Mouse (Mus musculus) ZHBTc4 (cell line): ENCODE measurements around the gene Map3k5.

Experiments used
- DNase-seq: peaks from one replicate; pipeline ENCODE4 v3.0.0-alpha.2; 2011; ENCODE audit warnings: low read depth, low spot score

Map3k5 gene

DNA sequence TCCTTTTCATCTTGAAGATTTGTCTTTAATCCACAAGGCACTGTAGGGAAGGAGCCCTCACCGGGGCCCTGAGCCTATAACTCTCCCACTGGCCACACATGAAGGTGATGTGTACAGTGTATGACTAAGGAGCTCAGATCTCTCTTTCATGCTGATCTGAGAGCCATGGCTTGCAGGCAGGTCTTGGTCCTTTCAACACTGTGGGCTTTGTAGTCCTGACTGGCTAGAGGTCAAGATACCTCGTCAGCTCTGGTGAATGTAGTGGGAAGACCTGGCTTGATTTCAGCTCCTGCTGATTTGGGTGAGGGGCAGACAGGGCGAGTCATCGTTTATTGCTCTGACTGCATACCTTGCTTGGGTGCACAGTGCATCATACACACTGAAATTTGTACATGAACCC is 171.3 kb downstream of the Map3k5 start:
- DNase-seq, result no peak

DNA sequence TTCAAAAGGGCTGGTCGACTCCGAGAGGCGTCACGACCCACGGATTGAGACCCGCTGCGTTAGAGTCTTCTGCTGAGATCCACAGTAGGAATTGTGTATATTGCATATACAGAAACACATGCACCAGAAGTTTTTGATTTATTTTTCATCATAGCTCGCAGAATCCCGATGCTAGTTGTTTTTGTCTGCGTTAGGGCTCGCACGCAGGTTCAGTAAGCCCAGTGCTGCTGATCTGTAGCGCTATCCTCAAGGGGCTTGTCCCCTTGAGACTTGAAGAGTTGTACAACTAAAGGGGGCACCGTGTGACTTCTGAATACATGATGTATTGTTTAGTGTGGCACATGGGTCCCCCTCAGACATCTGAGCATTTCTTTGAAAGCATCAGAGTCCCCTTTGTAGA is 172.8 kb downstream of the Map3k5 start:
- no peak for DNase-seq

DNA sequence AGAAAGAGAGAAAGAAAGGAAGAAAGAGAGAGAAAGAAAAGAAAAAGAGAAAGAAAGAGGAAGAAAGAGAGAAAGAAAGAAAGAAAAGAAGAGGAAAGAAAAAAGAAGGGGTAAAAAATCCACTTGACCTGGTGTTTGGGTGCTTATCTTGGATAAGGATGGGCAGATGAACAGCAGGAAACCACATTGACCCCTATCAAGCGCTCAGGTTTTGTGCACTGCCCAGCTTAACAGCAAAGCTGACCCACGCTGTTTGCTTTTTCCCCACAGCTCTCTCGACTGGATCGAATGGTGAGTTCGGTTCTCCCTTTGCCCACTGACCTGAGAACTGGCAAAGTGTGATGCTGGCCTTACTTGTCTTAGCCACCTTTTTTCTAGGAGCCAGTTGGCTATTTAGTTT is 177.2 kb downstream of the Map3k5 start:
- no peak for DNase-seq

DNA sequence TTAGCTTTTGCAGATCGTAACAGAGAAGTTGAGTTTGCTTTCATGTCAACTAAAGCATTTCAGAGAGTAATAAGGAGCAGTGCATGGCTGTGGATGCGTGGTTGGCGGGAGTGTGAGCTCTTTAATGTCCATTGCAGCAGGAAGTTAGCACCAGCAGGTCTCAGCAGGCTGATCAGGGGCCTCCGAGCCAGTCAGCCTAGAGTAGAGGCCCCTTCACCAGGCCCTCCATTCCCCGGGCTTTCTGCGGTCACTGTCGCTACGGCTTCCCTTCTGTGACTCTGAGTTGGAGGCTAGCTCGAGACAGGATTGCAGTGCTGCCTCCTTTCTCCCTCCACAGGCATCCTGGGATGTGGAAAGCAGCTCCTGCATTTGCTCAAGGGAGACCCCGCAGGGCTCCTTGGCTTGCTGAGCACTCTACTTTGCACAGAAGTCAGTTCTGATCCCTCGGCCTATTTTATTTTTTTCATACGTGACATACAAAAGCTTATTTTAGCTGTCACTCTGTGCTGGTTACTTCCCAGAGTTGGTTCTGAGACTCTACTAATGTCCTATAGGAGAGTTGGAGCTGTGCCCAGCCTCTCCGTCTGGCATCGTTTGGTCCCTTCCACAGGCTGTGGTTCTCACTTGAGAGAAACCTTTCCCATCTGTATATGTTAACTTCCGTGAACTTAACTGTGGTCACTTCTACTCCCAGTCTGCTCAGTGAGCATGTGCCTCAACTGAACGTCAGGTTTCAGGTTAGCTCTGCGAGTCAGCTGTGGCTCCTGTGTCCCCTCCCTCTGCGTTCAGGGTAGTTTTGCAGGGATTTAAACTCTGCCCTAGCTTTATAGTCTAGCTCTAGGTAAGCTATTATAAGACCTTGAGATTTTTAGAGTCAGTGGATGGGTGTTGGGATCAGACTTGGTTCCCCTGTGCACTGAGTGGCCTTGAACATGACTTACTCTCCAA is 178.0 kb downstream of the Map3k5 start:
- DNase-seq, result no peak

DNA sequence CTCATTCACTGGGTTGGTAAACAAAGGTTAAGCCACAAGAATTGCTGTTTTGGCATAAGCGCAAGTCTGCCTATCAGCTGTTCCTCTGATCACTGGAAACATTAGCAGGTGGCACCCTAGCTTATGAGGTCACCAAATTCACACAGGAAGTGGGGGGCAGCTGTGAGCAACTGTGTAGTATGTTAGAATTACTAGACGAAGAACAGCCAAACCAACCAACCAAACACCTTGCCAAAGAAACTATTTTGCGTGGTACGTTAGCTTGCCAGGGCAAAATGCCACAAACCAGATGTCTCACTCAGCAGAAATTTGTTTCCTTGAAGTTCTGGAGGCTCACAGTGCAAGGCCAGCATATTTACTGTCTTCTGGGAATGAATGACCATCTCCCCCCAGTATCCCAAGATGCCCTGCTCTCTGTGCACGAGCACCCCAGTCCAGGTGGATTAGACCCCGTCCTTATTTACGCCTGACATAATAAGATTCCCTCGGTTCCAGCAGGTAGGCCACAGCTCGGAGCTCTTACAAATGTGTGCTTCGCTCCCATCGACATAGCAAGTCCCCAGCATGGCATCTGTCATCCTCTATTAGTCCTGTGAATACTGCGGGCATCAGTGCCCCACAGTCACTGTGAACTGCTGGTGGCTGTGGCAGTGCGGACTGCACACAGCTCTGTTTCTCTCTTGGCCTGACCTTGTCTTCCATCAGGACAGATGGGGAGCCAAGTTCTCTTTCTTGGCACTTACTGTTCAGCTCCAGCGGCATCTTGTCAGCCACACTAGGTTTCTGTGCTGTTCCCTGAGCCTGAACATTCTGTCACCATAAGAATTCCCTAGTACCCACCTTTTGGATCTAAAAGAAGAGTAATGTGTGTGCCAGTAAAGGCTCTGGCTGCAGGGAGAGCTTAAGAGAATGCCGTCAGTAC is 185.5 kb downstream of the Map3k5 start:
- no peak for DNase-seq

DNA sequence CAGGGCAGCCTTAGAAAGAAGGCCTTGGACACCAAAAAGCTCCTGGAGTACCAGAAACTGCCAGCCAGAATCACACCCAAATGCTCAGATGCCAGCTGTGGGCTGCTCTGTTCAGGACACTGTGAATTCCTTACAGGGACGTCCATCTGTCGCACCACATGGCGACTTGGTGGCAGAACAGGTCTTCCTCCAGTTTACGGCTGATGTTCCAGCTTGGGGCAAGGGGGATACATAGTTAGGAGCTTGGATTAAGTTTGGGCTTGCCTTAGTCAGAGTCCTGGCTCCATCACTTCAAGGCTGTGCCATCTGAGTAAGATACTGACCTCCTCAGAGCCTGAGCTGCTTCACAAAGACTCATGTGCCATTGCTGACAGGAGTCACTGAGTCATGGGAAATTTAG is 187.7 kb downstream of the Map3k5 start:
- no peak for DNase-seq

DNA sequence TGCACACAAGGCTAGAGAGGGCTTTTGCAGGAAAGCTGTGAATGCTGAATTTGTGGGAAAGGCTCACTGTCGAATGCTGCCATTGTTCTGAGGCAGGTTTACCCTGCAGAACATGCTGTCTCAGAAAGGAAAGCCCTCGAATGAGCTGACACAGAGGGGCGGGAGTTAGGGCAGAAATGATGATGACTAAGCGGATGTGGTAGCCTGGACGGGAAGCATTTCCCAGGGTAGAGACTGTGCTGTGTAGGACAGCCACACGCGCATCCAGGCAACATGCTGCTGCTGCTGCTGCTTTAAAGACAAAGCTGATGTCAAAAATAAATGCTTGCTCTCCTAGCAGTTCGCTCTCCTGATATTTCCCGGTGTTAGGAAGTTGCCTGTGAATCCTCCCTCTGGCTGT is 189.1 kb downstream of the Map3k5 start:
- peak; percentile 19 for DNase-seq

DNA sequence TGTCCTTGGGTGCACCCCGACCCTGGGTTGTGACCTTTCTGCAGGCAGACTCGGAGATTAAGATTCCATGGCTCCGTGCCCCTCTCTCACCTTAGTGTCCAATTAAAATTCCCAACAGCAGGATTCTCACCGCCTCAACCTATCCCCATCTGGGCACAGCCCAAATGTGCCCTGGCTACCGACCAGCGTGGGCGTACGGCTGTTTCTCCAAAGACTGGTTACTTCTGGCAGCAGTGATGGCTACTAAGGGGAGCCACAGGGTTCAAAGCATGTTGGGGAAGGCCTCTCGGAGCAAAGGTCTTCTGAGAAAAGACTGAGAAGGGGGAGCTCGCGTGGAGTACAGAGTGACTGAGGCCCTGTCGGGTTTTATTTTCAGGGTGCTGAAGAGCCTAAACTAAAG is 190.3 kb downstream of the Map3k5 start:
- DNase-seq, result peak; percentile 32

DNA sequence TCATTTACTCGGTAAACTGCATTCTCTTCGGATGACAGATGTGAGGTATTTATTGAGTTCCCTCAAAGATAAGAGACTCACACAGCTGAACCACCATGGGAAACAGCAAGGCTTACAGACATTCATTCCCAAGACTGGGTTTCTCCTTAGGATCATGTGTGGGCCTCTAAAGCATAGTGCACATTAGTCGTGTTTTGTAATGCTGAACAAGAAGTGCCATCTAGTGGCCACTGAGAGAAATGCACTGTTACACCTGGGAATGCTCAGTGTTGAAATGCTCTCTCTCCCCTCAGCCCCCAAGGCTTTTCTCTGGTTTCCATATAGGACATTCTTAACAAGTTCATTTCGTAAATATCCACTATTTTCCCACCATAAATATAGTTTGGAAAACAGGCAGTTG is 191.0 kb downstream of the Map3k5 start:
- peak; percentile 78 for DNase-seq

DNA sequence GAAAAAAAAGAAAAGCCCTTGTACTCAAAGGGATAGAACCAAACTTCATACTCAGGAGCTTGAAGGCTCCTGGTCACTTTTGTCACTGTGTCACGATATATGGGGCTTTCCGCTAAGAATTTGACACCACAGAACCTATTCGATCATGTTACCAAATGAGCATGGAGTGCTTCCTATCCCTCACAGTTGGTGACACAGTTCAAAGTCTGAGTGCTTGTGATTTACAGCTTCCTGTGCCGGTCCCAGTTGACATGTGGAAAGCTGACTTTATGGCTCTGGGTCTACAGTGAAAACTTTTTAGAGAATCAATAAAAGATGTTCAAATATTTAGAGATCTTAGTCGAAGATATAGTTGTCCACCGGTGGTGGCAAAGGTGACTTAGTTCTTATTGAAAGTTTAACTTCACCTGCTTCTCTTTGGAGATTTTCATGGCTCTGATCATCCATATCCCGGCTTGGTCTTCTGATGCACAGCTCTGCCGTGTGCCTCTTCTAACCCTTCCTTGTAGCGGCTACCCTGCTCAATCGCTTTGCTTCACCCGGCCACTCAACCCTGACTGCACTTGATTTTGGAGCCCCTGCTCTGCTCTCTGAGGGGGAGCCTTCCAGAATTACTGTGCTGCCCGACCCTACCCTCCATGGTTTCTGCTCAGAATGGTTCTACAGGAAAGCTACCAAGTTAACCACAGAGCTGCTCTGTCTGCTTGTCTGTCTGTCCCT is 198.8 kb downstream of the Map3k5 start:
- DNase-seq, result no peak

DNA sequence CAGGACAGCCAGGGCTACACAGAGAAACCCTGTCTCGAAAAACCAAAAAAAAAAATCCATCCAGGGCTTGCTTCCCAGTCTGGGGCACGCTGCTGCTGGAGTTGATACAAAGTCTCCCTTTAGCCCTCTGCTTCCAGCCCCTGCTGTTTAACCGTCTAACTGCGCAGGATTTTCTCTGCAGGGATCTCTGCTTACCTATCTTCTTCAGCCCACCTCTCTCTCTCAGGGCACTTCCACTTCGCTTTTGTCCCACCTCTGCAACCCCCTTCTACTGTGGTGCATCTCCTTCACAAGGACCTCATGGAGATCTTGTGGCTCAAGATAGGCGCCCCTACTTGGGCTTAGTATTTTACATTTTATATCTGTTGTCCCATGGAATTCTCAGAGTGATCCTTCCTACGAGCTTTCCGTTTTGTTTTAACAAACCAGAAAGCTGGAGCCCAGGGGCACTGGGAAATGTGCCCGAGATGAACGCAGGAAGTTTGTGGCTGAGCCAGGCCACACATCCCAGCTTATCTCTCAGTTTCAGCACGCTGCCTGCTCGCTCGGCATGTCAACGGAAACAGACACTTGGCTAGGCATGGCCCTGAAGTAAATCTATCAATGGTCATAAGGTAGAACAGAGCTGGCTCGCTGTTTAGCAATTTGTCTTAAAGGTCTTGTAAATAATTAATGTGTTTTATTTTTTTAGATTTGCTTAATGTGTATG is 201.2 kb downstream of the Map3k5 start:
- DNase-seq, result no peak

DNA sequence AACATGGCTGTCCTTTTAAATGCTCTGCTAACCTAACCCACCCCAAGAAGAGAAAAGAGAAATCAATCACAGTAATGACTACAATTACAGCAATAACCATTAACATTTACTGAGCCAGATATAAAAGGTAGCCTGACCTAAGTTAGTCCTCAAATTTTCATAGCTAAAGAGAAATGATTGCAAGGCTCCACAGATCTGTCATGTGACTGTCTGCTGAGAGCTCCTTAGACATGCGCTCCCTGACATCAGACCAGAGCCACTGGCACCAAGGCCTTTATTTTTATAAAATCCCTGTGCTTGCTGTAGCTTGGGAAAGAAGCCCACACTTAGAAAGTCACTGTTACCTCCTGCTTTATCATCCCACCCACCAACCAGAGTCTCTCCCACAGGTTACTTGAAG is 202.2 kb downstream of the Map3k5 start:
- no peak for DNase-seq

DNA sequence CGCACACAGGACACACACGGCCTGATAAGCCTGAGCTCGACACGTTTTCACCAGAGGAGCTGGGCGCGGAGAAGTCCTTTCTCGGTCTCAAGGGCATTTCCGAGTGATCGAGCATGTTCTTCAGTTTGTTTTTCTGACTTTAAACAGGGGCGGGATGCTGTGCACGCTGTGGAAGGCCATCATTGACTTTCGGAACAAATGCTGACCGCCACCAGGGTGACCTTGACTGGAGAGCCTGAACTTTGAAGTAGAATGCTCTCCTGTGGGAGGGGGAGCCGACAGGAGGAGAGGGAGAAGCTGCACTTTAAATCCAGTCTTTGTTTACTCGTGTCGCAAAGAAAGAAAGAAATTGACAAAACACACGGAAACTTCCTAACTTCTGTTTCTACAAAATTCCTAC is 207.1 kb downstream of the Map3k5 start:
- peak; percentile 72 for DNase-seq

DNA sequence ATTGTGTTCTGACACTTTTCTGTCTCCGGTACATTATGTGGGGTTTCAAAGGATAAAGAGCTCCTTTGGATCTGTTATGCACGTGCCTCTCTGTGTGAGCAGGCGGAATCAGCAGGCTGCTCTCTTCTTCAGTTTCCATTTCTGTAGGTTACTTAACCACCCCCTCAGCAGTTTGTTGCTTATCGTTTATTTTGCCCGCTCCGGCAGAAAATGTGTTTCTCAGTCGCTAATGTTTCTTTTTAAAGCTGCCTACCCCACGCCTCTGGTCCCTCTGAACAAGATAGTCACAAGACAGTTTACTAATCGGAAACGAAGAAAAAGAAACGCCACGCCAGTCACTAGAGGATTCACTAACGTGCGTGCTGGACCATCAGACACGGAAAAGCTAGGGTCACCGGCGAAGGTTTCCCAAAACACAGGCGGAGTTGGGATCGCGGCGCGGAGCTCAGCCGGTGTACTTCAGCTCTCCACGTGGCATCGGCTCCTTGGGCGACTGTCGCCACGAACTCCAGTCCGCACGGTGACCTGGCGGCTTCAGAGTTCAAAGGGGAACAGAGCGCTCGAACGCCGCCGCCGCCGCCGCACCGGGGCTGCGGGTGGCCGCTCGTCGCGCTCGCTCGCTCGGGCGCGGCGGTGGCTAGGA is 214.0 kb downstream of the Map3k5 start, which contains the start of gene Map7:
Gene Map7, plus strand, starts transcription at position 342 of the 643 bp plus-strand sequence.
- peak; percentile 63 for DNase-seq

DNA sequence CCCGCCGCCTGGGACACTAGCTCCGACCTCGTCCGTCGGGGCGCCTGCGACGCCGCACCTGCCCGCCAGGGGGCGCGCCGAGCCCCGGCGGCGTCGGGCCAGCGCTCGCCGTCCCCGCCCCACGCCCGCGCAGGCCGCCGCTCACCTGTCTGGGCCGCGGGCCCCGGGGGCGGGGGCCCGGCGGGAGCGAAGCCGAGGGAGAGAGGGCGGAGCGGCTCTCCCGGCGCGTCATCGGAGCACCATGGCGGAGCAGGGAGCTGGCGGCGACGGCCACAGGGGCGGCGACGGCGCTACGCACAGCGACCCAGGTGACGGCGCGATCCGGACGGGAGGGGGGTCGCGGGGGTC is 214.5 kb downstream of the Map3k5 start:
- DNase-seq, result peak; percentile 85

DNA sequence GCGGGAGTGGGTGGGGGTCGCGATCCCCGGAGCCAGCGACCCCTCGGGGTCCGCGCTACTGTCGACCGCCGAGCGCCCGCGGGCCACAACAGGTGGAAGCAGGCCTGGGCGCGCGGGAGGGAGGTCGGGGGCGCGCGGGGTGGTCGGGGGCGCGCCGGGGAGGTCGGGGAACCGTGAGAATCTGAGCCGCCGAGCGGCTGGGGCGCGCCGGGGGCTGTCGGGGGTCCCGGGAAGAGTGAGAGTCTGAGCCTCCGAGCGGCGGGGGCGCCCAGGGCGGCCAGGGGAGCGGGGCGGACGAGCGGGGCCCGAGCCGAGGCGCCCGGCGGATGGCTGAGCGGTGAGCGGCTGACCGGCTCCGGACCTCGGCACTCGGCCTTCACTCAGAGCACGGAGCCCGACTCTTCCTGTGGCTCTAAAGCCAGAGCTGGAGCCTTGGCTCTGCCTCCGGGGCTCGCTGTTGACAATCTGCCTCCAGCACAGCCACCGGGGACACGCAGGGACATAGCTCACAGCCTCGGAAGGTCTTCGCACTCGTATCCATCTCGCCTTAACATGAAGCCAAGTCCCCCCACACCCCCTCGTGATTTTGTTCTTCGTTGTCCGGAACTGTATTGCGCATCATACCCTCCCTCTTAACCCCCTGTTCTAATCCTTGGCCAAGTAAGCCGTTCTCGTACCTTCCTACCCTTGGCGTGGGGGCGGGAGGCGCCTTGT is 215.0 kb downstream of the Map3k5 start:
- DNase-seq, result peak; percentile 66

DNA sequence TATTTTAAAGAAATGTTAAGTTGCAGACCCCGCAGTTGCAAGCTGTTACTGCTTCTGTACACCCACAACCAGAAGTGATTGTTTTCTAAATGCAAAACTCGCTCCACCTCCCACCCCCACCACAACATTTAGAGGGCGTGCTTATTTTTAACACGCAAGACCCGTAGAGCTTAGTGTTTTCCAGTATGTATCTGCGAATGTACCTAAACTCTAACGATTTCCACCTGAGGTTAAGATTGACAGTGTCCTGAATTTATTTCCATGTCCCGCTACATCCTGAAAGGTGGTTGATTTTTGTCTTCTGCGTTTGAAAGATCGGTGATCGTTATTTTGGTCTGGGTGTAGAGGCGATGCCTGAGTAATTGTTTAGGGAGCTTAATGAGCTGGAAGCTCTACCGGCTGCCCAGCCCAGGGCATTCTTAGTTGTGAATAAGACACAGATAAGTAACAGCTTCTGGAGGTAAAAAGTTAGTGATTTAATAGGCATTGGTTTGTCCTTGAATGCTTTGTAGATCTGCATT is 215.6 kb downstream of the Map3k5 start:
- no peak for DNase-seq

DNA sequence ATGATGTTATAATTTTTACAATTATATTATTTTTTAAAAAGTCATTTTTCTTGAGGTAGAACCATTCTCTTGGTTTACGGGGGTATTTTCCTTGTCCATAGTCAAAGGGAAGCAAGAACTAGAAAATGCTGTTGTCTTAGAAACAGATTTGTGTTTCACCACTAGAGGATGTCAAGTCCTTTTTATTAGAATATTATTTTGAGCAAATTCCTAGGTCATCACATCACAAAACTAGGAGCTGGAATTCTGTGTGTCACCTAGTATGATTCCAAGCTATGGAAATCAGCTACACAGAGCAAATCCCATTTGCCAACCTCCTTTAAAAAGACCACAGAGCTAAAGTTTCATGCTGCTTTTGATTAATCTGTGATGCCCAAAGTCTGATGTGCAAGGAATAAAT is 217.9 kb downstream of the Map3k5 start:
- DNase-seq, result no peak

DNA sequence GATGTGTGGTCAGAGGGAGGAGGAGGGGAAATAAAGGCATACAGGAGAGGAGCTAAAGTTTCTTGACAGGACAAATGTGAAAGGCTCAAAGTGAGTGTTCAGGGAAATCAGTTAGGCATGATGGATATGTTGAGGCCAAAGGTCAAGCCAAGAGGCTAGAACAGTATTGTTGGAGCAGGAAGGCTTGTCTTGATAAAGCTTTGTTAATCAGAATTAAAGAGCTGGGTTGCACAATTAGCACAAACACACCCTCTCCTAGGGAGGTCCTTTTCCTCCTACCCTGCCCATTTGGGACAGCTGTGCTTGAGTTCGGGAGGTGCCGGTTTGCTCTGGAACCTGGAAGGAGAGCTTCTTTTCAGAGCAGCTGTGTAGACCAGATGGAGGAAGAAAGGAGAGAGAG is 219.2 kb downstream of the Map3k5 start:
- peak; percentile 85 for DNase-seq

DNA sequence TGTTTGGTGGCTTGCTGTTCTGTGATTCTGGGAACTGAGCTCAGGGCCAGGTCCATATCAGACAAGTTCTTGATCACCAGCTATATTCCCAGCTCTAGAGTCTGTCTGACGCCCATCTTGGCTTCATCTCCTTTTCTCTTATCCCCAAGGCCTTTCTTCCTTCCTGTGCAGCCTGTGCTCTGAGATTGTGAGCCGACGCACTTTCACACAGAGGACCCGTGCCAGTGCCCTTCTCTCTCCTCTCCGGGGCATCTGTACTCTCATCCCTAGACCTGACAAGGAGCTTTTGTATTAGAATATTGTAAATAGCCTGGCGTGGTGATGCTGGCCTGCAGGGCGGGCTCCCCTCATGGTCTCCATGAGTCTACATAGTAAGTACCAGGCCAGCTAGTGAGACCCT is 221.1 kb downstream of the Map3k5 start:
- no peak for DNase-seq
